Mouse (Mus musculus) retina, embryonic 14.5 days (tissue): ENCODE measurements around the gene Rab11fip5.

Experiments used
- DNase-seq: peaks from one replicate; pipeline ENCODE4 v3.0.0-alpha.2; 2015; ENCODE audit warnings: low spot score

Gene Rab11fip5

DNA sequence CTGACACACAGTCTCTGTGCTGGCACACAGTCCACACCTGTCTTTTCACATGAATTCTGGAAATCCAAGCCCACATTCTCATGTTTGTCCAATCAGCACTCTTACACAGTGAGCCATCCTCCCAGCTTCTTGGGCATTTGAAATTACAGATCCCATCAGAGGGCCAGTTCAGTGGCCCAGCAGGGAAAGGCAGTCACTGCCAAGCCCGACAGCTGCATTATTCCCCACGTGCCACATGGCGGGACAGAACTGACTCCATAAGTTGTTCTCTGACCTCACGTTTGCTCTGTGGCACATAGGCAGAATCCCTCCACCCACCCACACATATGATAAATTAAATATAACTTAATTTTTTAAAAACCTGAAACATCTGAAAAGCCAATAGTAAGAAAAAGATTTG is 66.5 kb downstream of the Rab11fip5 start:
- no peak for DNase-seq

DNA sequence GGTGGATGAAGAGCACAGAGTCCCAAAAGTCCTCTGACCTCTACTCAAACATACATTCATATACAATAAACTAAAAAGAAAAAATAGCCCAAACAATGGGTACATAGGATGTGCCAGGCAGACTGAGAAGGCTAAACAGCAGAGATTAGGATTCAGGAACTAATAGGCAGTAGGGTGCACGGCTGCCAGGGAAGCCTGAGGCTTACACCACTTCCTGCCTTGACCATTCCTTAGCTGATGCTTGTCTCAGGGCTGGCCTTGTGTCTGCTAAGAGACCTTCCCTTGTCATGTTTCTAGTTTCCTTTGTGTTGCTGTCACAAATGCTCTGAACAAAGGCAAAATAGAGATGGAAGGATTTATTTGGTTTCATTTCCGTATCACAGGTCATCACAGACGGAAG is 68.1 kb downstream of the Rab11fip5 start:
- no peak for DNase-seq

DNA sequence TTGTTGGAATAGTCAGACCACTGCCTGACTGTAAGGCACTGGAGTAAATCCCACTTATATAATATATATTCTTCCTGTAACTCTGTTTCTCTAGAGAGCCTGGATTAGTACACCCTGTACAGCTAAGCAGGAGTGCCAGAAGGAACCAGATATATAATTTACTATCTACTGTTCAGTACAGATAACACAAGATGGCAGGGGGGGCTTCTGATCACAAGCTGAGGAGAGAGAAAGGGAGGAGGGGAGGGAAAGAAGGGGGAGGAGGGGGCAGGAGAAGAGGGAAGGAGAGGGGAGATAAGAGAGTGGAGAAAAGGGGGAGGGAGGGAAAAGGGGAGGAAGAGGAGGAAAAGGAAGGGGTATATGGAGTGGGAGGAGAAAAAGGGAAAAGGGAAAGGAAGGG is 68.6 kb downstream of the Rab11fip5 start:
- DNase-seq: no peak

DNA sequence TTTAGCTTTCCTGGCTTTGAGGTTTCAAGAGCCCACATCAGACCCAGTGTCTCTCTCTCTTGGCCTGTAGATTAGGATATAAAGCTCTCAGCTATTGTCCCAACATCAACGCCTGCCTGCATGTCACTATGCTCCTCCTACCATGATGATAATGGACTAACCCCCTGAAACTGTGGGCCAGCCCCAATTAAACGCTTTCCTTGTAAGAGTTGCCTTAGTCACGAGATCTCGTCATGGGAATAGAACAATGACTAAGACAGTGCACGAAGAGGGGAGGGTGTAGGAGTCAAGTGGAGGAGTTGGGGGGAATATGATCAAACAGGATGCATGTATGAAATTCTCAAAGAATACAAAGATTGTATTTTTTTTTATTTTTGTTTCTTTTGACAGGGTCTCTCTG is 69.5 kb downstream of the Rab11fip5 start:
- no peak for DNase-seq

DNA sequence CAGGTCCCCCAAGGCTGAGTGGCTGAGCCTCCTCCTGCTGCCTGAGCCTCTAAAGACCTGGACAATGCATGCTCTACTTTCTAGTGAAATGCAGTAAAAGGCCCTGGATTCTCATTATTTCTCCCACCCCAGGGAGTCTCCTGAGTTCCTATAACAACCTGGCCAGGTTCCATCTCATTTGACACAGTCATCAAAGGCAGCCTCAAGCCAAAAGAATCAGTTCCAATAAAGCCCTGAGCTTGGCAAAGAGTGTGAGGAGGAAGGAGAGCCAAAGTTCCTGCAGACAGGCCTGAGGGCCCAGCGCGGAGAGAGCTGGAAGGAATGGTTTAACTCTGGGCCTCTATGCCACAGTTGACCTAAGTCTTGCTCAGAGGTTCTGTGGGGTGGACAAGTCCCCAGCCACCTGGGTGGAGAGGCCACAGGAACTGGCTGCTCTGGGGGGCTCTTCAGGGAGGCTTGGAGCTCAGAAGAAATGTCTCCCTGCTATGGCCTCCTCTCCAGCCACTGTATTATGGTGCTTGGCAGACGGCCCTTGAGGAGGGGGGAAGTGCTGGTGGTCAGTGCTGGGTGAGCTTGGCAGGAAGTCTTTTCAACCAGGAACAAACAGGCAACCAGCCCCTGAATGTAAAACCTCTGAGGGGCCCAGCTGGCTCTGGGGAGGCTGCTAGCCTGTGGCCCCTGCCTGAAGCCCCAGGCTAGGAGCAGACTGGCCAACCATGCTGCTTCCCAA is 71.9 kb downstream of the Rab11fip5 start:
- no peak for DNase-seq

DNA sequence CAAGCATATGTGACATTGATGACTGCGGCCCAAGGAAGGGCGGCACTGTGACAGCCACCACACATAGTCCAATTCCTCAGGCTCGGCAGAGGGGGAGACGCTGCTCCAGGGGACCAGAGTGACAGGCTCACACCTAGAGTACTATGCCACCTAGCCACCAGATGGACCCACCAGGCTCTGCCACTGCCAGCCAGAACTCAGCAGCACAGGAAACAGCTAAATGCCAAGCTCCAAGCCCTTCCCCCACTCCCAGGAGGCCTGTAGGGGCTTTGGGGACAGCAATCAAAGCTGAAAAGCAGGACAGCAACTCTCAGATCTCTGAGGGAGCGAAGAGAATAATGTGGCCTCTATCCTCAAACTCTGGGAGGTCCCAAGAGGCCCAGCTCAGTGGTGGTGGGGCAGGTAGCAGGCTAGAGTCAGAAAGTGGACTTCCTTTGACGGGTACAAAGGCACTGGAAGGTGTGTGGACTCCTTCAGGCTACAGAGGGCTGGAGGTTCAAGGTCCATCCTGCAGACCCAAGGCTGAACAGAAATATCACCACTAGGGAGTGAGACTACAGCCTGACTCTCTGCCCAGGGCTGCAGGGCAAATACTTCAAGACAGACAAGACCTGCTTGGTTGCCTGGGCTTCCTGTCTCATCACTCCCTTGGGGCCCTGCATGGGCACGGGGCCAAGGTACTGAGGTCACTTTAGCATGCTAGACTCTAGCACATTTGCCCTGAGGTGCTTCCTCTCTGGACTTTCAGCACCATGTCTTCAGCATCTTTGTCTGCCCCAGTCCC is 78.9 kb downstream of the Rab11fip5 start:
- no peak for DNase-seq

DNA sequence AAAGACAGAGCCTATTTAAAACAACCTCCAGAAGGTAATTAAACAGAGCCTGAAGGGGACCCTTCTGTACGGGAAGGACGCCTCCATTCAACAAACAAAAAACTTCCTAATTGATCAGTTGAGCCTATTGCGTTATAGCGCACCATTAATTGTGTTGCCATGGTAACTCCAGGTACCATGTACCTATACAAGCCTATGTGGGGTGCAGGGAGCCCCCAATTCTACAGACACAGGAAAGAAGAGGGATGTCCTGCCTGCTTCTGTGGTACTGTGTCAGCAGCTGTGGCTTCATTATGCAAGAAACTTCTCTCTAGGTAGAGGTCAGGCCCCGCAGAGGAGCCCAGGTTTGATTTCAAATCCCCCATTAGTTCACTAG is 80.4 kb downstream of the Rab11fip5 start:
- DNase-seq: no peak

DNA sequence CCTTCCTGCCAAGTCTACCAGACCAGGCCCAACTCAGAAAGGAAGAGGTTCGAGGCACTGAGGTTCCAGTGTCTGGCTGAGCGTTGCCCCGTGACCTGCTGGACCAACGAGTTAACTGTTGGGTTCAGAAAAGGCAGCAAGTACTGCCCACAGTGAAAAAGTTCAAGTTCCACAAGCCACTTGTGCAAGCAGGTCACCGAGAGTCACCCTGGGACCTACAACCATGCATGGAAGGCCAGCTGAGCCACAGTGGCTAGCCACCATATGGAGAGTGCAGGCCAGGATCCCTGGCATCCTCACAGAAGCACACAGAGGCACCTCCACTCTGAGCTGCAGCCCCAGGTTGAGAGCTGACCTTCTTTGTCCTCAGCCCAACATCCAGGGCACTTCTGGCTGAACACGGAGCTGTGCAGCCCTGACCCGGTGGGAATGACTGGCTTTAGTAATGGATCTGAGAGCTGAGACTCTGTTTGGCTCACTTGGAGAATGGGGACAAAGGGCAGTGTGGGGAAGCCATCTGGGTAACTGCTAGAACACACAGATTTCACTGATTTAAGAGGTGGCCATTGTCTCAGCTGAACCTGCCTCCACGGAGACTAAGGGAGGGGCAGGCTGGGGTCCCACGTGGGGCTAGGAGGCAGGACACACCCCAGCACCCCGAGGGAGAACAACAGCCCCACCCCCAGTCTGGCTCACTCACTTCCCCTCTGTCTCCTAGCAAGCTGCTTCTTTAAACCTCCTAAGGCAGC is 81.0 kb downstream of the Rab11fip5 start:
- no peak for DNase-seq

DNA sequence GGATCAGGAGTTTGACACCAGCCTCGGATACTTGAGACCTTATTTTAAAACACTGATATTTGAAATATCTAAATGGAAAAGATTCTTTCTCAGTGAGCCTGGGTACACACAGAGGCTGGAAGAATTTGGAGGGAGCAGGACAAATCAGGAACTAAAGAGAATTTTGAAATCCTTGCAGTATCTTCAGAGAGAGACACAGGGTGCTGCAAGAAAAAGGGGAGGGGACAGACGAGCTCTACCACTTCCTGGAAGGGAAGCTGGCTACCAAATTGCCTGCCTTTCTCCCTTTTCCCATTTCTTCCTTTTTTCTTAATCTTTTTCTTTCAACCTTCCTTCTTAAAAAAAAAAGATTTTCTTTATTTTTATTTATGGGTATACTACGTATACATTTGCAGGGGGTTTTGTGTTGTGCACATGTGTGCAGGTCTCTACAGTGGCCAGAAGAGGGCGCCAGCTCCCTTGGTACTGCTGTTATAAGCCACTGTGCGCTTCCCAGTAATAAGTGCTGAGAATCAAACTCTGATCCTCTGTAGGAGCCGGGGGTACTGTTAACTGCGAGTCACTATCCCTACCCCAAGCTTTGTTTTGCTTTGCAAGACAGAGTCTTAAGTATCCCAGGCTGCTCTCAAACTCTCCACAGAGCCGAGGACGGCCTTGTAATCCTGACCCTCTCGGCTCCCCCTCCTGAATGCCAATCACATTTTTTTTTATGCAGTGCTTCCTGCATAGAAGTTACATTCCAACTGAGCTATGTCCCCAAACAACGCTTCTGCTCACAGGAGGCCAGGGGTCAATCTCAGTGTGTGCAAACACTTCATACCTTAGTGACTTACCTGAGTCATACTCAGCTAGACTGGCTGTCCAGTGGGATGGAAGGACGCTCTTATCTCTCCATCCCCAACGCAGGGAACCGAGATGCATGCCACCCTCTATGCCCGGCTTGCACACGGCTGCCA is 83.3 kb downstream of the Rab11fip5 start:
- no peak for DNase-seq

DNA sequence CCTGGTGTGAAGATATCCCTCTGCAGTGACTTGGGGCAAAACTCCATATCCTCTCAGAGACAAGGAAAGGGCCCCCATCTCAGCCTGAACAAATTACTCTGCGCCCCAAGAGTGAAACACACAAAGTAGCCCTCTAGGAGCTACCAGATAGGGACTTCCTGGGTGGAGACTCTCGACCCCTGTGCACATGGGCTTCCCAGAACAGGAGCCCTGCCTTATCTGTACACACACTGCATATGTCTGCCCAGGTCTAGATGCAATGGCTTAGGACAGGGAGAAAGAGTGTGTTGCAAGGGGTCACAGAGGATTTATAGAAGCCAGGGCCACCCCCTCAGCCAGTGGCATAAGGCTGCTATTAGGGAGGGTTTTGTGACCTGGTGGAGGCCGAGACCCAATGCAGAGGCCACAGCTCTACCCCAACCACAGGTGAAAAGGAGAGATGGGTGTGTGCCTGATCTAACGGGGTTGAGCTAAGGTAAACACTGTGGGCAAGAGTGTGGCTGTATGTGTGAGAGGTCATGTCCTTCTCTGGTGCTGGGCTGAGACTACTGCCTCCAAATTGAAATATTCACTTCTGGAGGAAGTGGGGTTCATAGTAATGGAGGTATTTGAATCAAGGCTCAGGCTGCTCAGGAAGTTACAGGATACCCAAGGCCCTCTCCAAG is 86.1 kb downstream of the Rab11fip5 start:
- DNase-seq: no peak

DNA sequence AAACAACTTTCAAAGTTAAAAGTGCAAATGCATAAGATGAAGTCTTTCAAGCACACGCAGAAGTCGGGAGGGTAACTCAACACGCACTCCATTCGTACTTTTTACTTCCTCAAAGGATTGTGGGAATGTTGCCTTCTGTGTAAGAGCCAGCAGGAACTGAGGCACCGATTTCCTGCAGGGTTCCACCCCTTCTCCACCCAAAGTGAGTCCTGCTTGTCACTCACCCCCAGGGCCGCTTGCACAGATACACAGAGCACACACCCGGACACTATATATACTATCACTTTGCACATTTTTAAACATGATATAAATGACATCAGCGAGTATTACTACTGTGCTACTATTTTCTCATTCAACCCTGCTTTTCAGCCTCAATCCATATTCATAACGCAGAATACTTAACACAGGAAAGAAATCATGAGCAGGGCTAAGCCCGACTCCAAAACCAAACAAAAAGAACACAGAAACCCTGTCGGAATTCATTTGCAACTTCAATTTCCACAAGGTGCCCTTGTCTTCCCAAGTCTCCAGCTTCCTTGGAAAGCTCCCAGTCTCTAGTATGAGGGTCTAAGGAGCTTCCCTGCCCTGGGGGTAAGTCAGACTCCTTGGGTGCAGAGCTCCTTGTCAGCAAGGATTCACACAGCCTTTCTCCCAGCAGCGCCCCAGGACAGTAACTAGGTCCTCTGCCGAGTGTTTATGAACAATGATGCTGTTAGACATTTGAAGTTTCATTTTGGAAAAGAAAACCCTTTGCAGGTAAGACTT is 88.0 kb downstream of the Rab11fip5 start:
- DNase-seq: no peak
